Mouse (Mus musculus): Measurements from ENCODE around the gene Carns1. TPM values are rescaled to one million over a fixed set of nuclear protein-coding genes. Genes with fewer than 3 reads are reported as not detected.

Gene Carns1
- polyA plus RNA-seq, 1 experiment from 2014 or later = 0.90 TPM

GRCm38 (mm10) chr19:4196048-4196447 lies 20.8 kb upstream of the Carns1 start:
- Histone ChIP-seq H3K4me2 (ENCODE audit: low read depth, low read length) (no peak overlapping the region), H3K4me1 (ENCODE audit: insufficient read depth) (peaks cover 46% of the 10 kb centered on the region), H3K4me3 (ENCODE audit: low read depth, low read length) (no peak overlapping the region), H3K9ac (replicated peaks) (no peak overlapping the region), H3K9me3 (ENCODE audit: low read length) (no peaks in the 10 kb centered on the region), H3K27ac (ENCODE audit: low read depth) (no peak overlapping the region), H3K27me3 (ENCODE audit: insufficient read depth, low read length) (no peaks in the 10 kb centered on the region), H3K36me3 (replicated peaks; ENCODE audit: insufficient read depth, low read length) (peaks cover 53% of the 10 kb centered on the region)
- ATAC-seq = no peak
- 50% methylated on average over 2 of the region's 2 CpGs for WGBS (ENCODE audit: insufficient replicate concordance)
- no peak for DNase-seq
- TF ChIP-seq CTCF (IDR thresholded peaks at IDR 0.05; ENCODE audit: low read depth) = no peak
- no peak for TF ChIP-seq EP300 (IDR thresholded peaks at IDR 0.05; ENCODE audit: low read depth)

GRCm38 (mm10) chr19:4194776-4195650 lies 19.7 kb upstream of the Carns1 start:
- peaks cover 53% of the 10 kb centered on the region for H3K36me3 ChIP-seq (replicated peaks; ENCODE audit: insufficient read depth, low read length)
- no peak overlapping the region for H3K27ac ChIP-seq (ENCODE audit: low read depth)
- 76% methylated on average over 12 of the region's 12 CpGs for WGBS (ENCODE audit: insufficient replicate concordance)
- ATAC-seq (no peak), DNase-seq (no peak)
- peaks cover 43% of the 10 kb centered on the region for H3K4me1 ChIP-seq (ENCODE audit: insufficient read depth)
- no peak overlapping the region for H3K4me3 ChIP-seq (ENCODE audit: low read depth, low read length)
- no peaks in the 10 kb centered on the region for H3K27me3 ChIP-seq (ENCODE audit: insufficient read depth, low read length)
- H3K9ac ChIP-seq (replicated peaks) = no peak overlapping the region
- no peak overlapping the region for H3K4me2 ChIP-seq (ENCODE audit: low read depth, low read length)
- no peaks in the 10 kb centered on the region for H3K9me3 ChIP-seq (ENCODE audit: low read length)
- TF ChIP-seq CTCF (IDR thresholded peaks at IDR 0.05; ENCODE audit: low read depth) (no peak), EP300 (IDR thresholded peaks at IDR 0.05; ENCODE audit: low read depth) (no peak)

DNA sequence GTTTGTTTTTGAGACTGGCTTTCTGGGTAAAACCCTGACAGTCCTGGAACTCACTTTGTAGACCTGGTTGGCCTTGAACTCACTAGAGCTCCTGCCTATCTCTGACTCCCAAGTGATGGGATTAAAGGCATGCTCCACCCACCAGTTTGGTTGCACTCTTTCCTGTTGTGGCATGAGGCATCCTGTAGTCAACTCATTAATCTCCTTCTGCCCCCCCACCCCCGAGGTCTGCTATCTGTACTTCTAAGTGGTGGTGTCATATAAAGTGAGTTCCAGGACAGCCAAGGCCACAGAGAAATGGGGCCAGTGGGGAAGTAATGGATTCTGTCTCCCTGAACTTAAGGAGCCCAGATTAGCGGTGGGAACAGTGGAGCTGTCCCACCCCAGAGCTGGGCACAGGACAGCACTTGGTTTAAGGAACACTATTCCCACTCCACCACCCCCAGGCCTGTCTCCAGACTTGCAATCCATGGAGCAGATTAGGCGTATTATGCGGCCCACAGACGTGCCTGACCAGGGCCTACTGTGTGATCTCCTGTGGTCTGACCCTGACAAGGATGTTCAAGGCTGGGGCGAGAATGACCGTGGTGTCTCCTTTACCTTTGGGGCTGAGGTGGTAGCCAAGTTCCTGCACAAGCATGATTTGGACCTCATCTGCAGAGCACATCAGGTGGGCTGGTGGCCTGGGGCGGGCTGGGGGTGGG lies 18.9 kb upstream of the Carns1 start:
- ATAC-seq (no peak), DNase-seq (no peak)
- Histone ChIP-seq H3K36me3 (replicated peaks; ENCODE audit: insufficient read depth, low read length) (peaks cover 50% of the 10 kb centered on the region), H3K4me1 (ENCODE audit: insufficient read depth) (peaks cover 42% of the 10 kb centered on the region), H3K9me3 (ENCODE audit: low read length) (no peaks in the 10 kb centered on the region), H3K27me3 (ENCODE audit: insufficient read depth, low read length) (no peaks in the 10 kb centered on the region), H3K4me2 (ENCODE audit: low read depth, low read length) (no peak overlapping the region), H3K4me3 (ENCODE audit: low read depth, low read length) (no peak overlapping the region), H3K9ac (replicated peaks) (no peak overlapping the region), H3K27ac (ENCODE audit: low read depth) (no peak overlapping the region)
- WGBS (ENCODE audit: insufficient replicate concordance) = 73% methylated on average over 8 of the region's 8 CpGs
- no peak for TF ChIP-seq CTCF (IDR thresholded peaks at IDR 0.05; ENCODE audit: low read depth)
- TF ChIP-seq EP300 (IDR thresholded peaks at IDR 0.05; ENCODE audit: low read depth) = no peak

DNA sequence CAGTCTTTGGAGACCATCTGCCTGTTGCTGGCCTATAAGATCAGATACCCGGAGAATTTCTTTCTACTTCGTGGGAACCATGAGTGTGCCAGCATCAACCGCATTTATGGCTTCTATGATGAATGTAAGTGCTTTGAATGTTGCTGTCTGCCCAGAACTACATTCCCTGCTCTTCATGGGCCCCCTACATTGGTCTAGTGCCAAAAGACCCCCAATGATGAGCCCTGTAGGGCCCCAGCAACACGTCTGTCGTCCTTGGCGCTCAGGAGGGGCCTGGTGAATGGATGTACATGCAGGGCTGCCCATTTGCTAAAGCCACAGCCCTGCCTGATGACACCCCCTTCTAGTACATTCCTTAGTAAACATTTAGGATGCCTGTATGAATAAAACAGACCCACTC lies 17.9 kb upstream of the Carns1 start:
- no peak for ATAC-seq
- H3K4me2 ChIP-seq (ENCODE audit: low read depth, low read length) = peak overlapping the region; percentile 85
- H3K27me3 ChIP-seq (ENCODE audit: insufficient read depth, low read length) = no peaks in the 10 kb centered on the region
- peaks cover 43% of the 10 kb centered on the region for H3K36me3 ChIP-seq (replicated peaks; ENCODE audit: insufficient read depth, low read length)
- peak overlapping the region; percentile 89; the same call in 1 of the 2 replicates for H3K27ac ChIP-seq (ENCODE audit: low read depth)
- no peaks in the 10 kb centered on the region for H3K9me3 ChIP-seq (ENCODE audit: low read length)
- no peak for TF ChIP-seq CTCF (IDR thresholded peaks at IDR 0.05; ENCODE audit: low read depth)
- TF ChIP-seq EP300 (IDR thresholded peaks at IDR 0.05; ENCODE audit: low read depth) = no peak
- H3K9ac ChIP-seq (replicated peaks) = peak overlapping the region; percentile 93
- peak overlapping the region; percentile 88 for H3K4me3 ChIP-seq (ENCODE audit: low read depth, low read length)
- no peak for DNase-seq
- peaks cover 42% of the 10 kb centered on the region for H3K4me1 ChIP-seq (ENCODE audit: insufficient read depth)
- 57% methylated on average over 6 of the region's 6 CpGs for WGBS (ENCODE audit: insufficient replicate concordance)

GRCm38 (mm10) chr19:4192251-4192985 lies 17.1 kb upstream of the Carns1 start:
- DNase-seq (no peak), ATAC-seq (peak; percentile 53)
- H3K27ac ChIP-seq (ENCODE audit: low read depth) = peak overlapping the region; percentile 89
- peak overlapping the region; percentile 93 for H3K9ac ChIP-seq (replicated peaks)
- H3K27me3 ChIP-seq (ENCODE audit: insufficient read depth, low read length) = no peaks in the 10 kb centered on the region
- WGBS (ENCODE audit: insufficient replicate concordance) = 1% methylated on average over 35 of the region's 52 CpGs
- H3K36me3 ChIP-seq (replicated peaks; ENCODE audit: insufficient read depth, low read length) = peaks cover 42% of the 10 kb centered on the region
- no peaks in the 10 kb centered on the region for H3K9me3 ChIP-seq (ENCODE audit: low read length)
- TF ChIP-seq CTCF (IDR thresholded peaks at IDR 0.05; ENCODE audit: low read depth) (no peak), EP300 (IDR thresholded peaks at IDR 0.05; ENCODE audit: low read depth) (no peak)
- peak overlapping the region; percentile 85 for H3K4me2 ChIP-seq (ENCODE audit: low read depth, low read length)
- H3K4me1 ChIP-seq (ENCODE audit: insufficient read depth) = peaks cover 37% of the 10 kb centered on the region
- peak overlapping the region; percentile 88 for H3K4me3 ChIP-seq (ENCODE audit: low read depth, low read length)
